Mouse (Mus musculus) hindbrain, embryonic 10.5 days (tissue): Measurements from ENCODE around the gene Plekhg1. TPM values are rescaled to one million over a fixed set of nuclear protein-coding genes. Genes with fewer than 3 reads are reported as not detected.

ENCODE experiments used
- DNase-seq: peaks from one replicate; pipeline ENCODE4 v3.0.0-alpha.2; 2017; ENCODE audit warnings: low spot score
- H3K27ac ChIP-seq: fragments of 300-500 bp; sonication (generic); 2 replicates; pipeline ENCODE4 v1.5.1; 2016; ENCODE audit warnings: mild to moderate bottlenecking, moderate library complexity
- H3K27me3 ChIP-seq: fragments of 300-500 bp; sonication (generic); 2 replicates; pipeline ENCODE4 v1.6.1; 2016; ENCODE audit warnings: mild to moderate bottlenecking; ENCODE audit not compliant: poor library complexity, insufficient read depth, severe bottlenecking
- H3K36me3 ChIP-seq: fragments of 300-500 bp; sonication (generic); 2 replicates; pipeline ENCODE4 v1.6.1; 2016; ENCODE audit warnings: mild to moderate bottlenecking, moderate library complexity
- H3K4me1 ChIP-seq: fragments of 300-500 bp; sonication (generic); replicated peaks from 2 replicates; pipeline ENCODE4 v1.6.1; 2016; ENCODE audit warnings: mild to moderate bottlenecking
- H3K4me3 ChIP-seq: fragments of 300-500 bp; sonication (generic); 2 replicates; pipeline ENCODE4 v1.5.1; 2016; ENCODE audit warnings: mild to moderate bottlenecking, moderate library complexity
- H3K9me3 ChIP-seq: fragments of 300-500 bp; sonication (generic); 2 replicates; pipeline ENCODE4 v1.6.1; 2016; ENCODE audit warnings: mild to moderate bottlenecking, moderate library complexity
- WGBS: fragments of 180-500 bp; shearing (Covaris S2); methylation state at CpG from one replicate; pipeline ENCODE4 v1.1.7; 2016; 5-methylcytosine and 5-hydroxymethylcytosine counted together
- polyA plus RNA-seq: library from polyadenylated mRNA; unstranded; fragments of >200 nt; fragmentation: Nextera tagmentation; extraction: Ambion mirVana; gene quantifications from 2 replicates; pipeline ENCODE4 v1.2.1, GENCODE M21; 2016

The Plekhg1 gene
- polyA plus RNA-seq, 1 experiment from 2014 or later, result 10.9 TPM

GRCm38 (mm10) chr10:3995277-3995676 is 255.1 kb downstream of the Plekhg1 start:
- DNase-seq, result no peak
- WGBS, result 83% methylated on average over 4 of the region's 4 CpGs
- Histone ChIP-seq H3K4me1 (no peaks in the 10 kb centered on the region), H3K27me3 (no peaks in the 10 kb centered on the region), H3K9me3 (no peaks in the 10 kb centered on the region), H3K36me3 (peaks cover 58% of the 10 kb centered on the region), H3K27ac (no peak overlapping the region), H3K4me3 (no peak overlapping the region)

GRCm38 (mm10) chr10:3996170-3996876 is 256.2 kb downstream of the Plekhg1 start:
- DNase-seq, result peak; percentile 82
- WGBS, result 60% methylated on average over 15 of the region's 15 CpGs
- H3K36me3 ChIP-seq, result peaks cover 54% of the 10 kb centered on the region
- no peaks in the 10 kb centered on the region for H3K9me3 ChIP-seq
- H3K4me3 ChIP-seq, result no peak overlapping the region
- no peaks in the 10 kb centered on the region for H3K27me3 ChIP-seq
- no peaks in the 10 kb centered on the region for H3K4me1 ChIP-seq
- no peak overlapping the region for H3K27ac ChIP-seq

DNA sequence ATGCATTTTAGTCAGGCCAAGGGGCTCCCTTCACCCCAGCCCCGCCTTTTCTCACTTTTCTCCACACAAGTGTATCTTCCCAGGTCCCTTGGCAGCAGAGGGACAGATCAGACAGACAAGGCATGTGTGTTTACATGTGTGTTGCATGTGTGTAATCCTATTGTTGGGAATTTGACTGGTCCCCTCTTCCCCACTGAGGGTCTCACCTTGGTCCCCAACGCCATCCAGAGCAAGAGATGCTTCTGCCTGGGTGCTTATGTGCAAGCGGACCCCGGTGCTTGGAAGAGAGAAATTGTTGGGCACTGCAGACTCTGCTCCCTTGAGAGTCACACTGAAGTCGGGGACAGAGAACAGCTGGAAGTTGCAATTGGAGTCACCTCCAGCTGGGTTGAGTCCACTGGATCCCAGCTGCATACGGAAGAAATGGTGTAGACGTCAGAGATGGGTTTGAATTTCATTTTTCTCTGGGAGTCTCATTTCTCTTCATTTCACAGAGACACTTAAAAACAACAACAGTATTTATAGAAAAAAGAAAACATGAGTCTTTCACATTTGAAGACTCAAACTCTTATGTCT is 257.8 kb downstream of the Plekhg1 start:
- no peaks in the 10 kb centered on the region for H3K4me1 ChIP-seq
- no peak overlapping the region for H3K4me3 ChIP-seq
- H3K9me3 ChIP-seq, result no peaks in the 10 kb centered on the region
- no peak for DNase-seq
- H3K27me3 ChIP-seq, result no peaks in the 10 kb centered on the region
- no peak overlapping the region for H3K27ac ChIP-seq
- WGBS, result 84% methylated on average over 7 of the region's 7 CpGs
- peaks cover 42% of the 10 kb centered on the region for H3K36me3 ChIP-seq

DNA sequence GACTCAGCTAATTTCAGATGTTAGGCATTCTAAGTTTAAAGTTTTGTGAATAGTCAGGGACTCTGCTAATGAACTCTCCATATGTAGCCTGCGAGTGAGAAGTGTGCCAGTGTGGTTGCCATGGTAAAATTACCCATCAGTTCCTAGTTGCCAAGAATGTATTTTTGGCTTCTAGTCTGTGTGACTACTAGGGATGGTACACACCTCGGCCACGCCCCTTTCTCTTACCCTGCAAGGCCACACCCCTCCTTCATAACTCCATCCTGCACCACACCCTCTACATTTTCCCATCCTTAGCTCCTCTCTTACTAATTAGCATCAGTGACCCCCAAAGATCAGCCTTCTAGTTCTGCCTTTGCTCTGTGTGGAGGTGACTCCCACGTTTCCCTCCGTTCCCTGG is 262.5 kb downstream of the Plekhg1 start:
- Histone ChIP-seq H3K27ac (no peak overlapping the region), H3K4me3 (no peak overlapping the region), H3K36me3 (peaks cover 27% of the 10 kb centered on the region), H3K9me3 (no peaks in the 10 kb centered on the region), H3K27me3 (no peaks in the 10 kb centered on the region), H3K4me1 (no peaks in the 10 kb centered on the region)
- no peak for DNase-seq
- 93% methylated on average over 5 of the region's 5 CpGs for WGBS

DNA sequence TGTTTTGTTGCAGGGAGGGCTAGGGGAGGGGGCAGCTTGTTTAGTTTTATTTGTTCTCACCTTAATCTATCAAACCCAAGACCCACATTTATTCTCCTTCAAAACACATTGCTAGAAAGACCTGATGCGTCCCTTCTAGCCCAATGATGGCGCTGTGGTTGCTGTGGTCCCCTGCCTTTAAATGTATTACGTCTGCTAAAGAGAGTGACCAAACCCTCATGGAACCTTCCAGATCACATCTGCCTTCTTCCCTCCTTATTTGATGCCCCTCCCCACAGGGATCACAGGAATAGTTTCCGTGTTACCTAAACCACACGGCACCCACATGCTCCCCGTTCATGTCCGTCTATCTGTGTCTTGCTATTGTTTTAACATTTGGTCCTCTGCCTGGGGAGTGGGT is 265.0 kb downstream of the Plekhg1 start:
- Histone ChIP-seq H3K27me3 (no peaks in the 10 kb centered on the region), H3K4me3 (no peak overlapping the region), H3K9me3 (no peaks in the 10 kb centered on the region), H3K27ac (no peak overlapping the region), H3K36me3 (peaks cover 20% of the 10 kb centered on the region), H3K4me1 (no peaks in the 10 kb centered on the region)
- 86% methylated on average over 7 of the region's 7 CpGs for WGBS
- no peak for DNase-seq

DNA sequence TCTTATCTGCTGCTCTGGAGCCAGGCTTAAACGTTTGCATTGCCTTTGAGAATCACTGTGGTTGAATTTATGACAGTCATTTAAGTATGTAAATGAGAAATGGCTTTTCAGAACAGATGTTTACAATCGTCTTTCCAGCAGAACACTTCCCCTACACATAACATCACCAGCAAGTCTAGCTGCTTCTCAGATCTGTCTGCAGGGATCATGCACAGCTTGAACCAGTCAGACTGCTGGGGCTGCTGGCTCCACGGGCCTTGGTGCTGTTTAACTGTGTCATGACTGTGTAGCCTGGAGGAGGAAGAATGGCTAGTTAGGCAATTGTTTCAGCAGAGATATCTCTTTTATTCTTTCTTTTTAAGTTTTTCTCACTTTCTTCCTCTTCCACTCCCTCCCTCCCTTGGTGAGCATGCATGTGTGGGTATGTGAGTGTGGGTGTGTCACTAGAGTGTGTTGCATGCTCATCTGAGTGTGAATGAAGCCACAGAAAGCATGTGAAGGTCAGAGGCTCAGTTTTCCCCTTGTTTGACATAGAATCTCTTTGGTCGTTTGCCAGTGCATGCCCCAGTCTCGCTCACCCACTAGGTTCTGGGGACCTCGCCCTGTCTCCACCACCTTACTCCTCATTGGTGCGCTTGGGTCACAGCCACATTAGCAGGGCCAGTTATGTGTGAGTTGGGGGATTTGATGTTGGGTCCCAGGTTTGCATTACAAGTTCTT is 266.3 kb downstream of the Plekhg1 start:
- no peaks in the 10 kb centered on the region for H3K27me3 ChIP-seq
- H3K36me3 ChIP-seq, result peaks cover 15% of the 10 kb centered on the region
- H3K9me3 ChIP-seq, result no peaks in the 10 kb centered on the region
- no peak for DNase-seq
- no peaks in the 10 kb centered on the region for H3K4me1 ChIP-seq
- H3K27ac ChIP-seq, result no peak overlapping the region
- WGBS, result 81% methylated on average over 7 of the region's 7 CpGs
- no peak overlapping the region for H3K4me3 ChIP-seq

Other genes starting within 250 kb of the Plekhg1 start
- gene Iyd, start 200.1 kb upstream of the Plekhg1 start, polyA plus RNA-seq, result not detected in 2 replicates
- 14.0 and 22.9 TPM in 2 replicates for gene Mthfd1l, start 232.8 kb downstream of the Plekhg1 start, polyA plus RNA-seq